In the genomic region with DNA sequence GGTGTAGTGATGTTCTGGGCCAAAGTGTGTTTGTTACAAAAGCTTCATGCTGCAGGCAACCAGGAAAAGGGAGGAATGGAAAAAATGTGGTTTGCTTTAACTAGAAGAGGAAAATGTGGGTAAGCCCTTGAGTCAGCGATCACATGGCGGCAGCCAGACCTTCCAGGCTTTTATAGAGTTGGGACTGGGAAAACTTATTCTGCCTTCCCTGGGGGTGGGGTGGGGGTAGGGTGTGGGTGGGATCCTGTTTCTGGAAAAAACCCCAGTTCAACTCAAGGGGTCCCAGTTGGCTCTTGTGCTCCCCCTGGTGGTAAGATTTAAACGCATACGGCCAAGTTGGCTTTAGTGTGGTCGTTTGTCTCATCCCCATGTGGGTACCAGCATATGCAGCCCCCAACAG, we compare ENCODE assay signal across 9 mouse cellular contexts. TPM values are rescaled to one million over a fixed set of nuclear protein-coding genes. Genes with fewer than 3 reads are reported as not detected.
DNase-seq lines count a peak whose midpoint lies in the region; ATAC-seq and TF ChIP-seq lines count a peak whose summit lies in the region.
"Had no signal": no experiment of that assay in that cellular context is flagged by ENCODE, and none has a peak within 500 bp of the region (broad histone marks: within the 10 kb centered on the region; RNA-seq: fewer than 3 reads in every experiment).

No protein-coding gene starts in this region.

- H3K4me2 ChIP-seq in hindbrain, embryonic 11.5 days (replicated peaks; ENCODE audit: low read depth, low read length), result no peak overlapping the region
- no peak overlapping the region for H3K4me2 ChIP-seq in hindbrain, embryonic 13.5 days
- no peak overlapping the region for H3K4me2 ChIP-seq in limb, embryonic 12.5 days

- ATAC-seq in hindbrain, embryonic 11.5 days (ENCODE audit: low FRiP score), result no peak
- ATAC-seq in hindbrain, embryonic 13.5 days (ENCODE audit: low FRiP score), result no peak
- no peak for ATAC-seq in limb, embryonic 12.5 days (ENCODE audit: insufficient number of reproducible peaks, insufficient read depth, low FRiP score, low TSS enrichment, low read depth)

- no peak overlapping the region for H3K27ac ChIP-seq in hindbrain, embryonic 11.5 days (ENCODE audit: low read depth, low read length)
- no peak overlapping the region for H3K27ac ChIP-seq in hindbrain, embryonic 13.5 days
- no peak overlapping the region for H3K27ac ChIP-seq in bone marrow macrophage, adult 2 months (ENCODE audit: insufficient read depth, low read depth, low read length)
- peak overlapping the region; percentile 83 for H3K27ac ChIP-seq in limb, embryonic 12.5 days

- no peak overlapping the region for H3K9ac ChIP-seq in hindbrain, embryonic 11.5 days (ENCODE audit: low read depth, low read length)
- H3K9ac ChIP-seq in hindbrain, embryonic 13.5 days, result no peak overlapping the region
- H3K9ac ChIP-seq in limb, embryonic 12.5 days (replicated peaks), result no peak overlapping the region

- H3K4me1 ChIP-seq in hindbrain, embryonic 11.5 days (replicated peaks; ENCODE audit: control insufficient read depth, insufficient read depth, low read length), result peaks cover 5% of the 10 kb centered on the region
- peaks cover 12% of the 10 kb centered on the region for H3K4me1 ChIP-seq in hindbrain, embryonic 13.5 days (replicated peaks)
- peaks cover 32% of the 10 kb centered on the region for H3K4me1 ChIP-seq in bone marrow macrophage, adult 2 months (ENCODE audit: control insufficient read depth, insufficient read depth, low read length)
- H3K4me1 ChIP-seq in limb, embryonic 12.5 days (replicated peaks), result peaks cover 14% of the 10 kb centered on the region

- WGBS in hindbrain, embryonic 11.5 days, result 36% methylated on average over 5 of the region's 5 CpGs
- WGBS in hindbrain, embryonic 13.5 days, result 33% methylated on average over 5 of the region's 5 CpGs
- WGBS in limb, embryonic 12.5 days, result 12% methylated on average over 5 of the region's 5 CpGs

- no peaks in the 10 kb centered on the region for H3K36me3 ChIP-seq in hindbrain, embryonic 11.5 days (ENCODE audit: control insufficient read depth, insufficient read depth, low read length)
- H3K36me3 ChIP-seq in hindbrain, embryonic 13.5 days, result no peaks in the 10 kb centered on the region
- no peaks in the 10 kb centered on the region for H3K36me3 ChIP-seq in limb, embryonic 12.5 days

- H3K9me3 ChIP-seq in hindbrain, embryonic 11.5 days (ENCODE audit: control insufficient read depth, low read length), result no peaks in the 10 kb centered on the region
- H3K9me3 ChIP-seq in hindbrain, embryonic 13.5 days, result no peaks in the 10 kb centered on the region
- no peaks in the 10 kb centered on the region for H3K9me3 ChIP-seq in limb, embryonic 12.5 days

- TF ChIP-seq POLR2A in bone marrow macrophage, adult 2 months (IDR thresholded peaks at IDR 0.05; ENCODE audit: borderline replicate concordance, low read depth, low read length), result no peak

- no peak overlapping the region for H3K4me3 ChIP-seq in hindbrain, embryonic 11.5 days (ENCODE audit: low read depth, low read length)
- no peak overlapping the region for H3K4me3 ChIP-seq in hindbrain, embryonic 13.5 days
- no peak overlapping the region for H3K4me3 ChIP-seq in bone marrow macrophage, adult 2 months (ENCODE audit: insufficient read depth, low read length)
- no peak overlapping the region for H3K4me3 ChIP-seq in limb, embryonic 12.5 days (replicated peaks)
- H3K4me3 ChIP-seq: erythroblast, embryonic 14.5 days had no signal

- H3K27me3 ChIP-seq in hindbrain, embryonic 11.5 days (ENCODE audit: control insufficient read depth, insufficient read depth, low read length), result peaks cover 13% of the 10 kb centered on the region
- H3K27me3 ChIP-seq in hindbrain, embryonic 13.5 days, result peaks cover 33% of the 10 kb centered on the region
- peaks cover 22% of the 10 kb centered on the region for H3K27me3 ChIP-seq in limb, embryonic 12.5 days

- DNase-seq in hindbrain, embryonic 11.5 days (ENCODE audit: low spot score), result peak; percentile 78
- DNase-seq in CD4-positive helper T cell, adult 2 months (ENCODE audit: low read depth, low spot score), result peak; percentile 53
- DNase-seq in left cerebral cortex, adult 9 months (ENCODE audit: low spot score in 2 of 2), result no peak
- DNase-seq in spleen, postnatal 10 days (ENCODE audit: low spot score in 2 of 2), result no peak
- no peak for DNase-seq in layer of hippocampus, postnatal 25 days (ENCODE audit: extremely low spot score in 1 of 2, low spot score in 1 of 2)

- peak; percentile 97 for TF ChIP-seq CTCF in bone marrow macrophage, adult 2 months (IDR thresholded peaks at IDR 0.05; ENCODE audit: low read depth, low read length)

RNA-seq across cellular contexts. Expression of a gene that starts 3.5 kb away (rescaled TPM):
- 42.6 and 45.9 TPM in 2 replicates for polyA plus RNA-seq in hindbrain, embryonic 11.5 days (2014; fragmentation: Nextera tagmentation; extraction: Ambion mirVana)
- polyA plus RNA-seq in hindbrain, embryonic 13.5 days (2015; fragmentation: Nextera tagmentation; extraction: Ambion mirVana), result 57.8 and 63.4 TPM in 2 replicates
- polyA plus RNA-seq in bone marrow macrophage, adult 2 months (2012; ENCODE audit: insufficient read depth, insufficient read length, missing spikeins), result 321 and 343 TPM in 2 replicates
- polyA plus RNA-seq in limb, embryonic 12.5 days (2016; fragmentation: Nextera tagmentation; extraction: Ambion mirVana), result 65.5 and 71.0 TPM in 2 replicates
- total RNA-seq in layer of hippocampus, postnatal 25 days (2021), result 10 to 100 TPM; 78.0 to 89.7 TPM
- polyA plus RNA-seq: erythroblast, embryonic 14.5 days had no signal

RNA-seq across cellular contexts. Expression of a gene that starts 48.5 kb away (rescaled TPM):
- polyA plus RNA-seq in hindbrain, embryonic 11.5 days (2014; fragmentation: Nextera tagmentation; extraction: Ambion mirVana), result 10.3 and 10.7 TPM in 2 replicates
- 8.0 and 11.3 TPM in 2 replicates for polyA plus RNA-seq in hindbrain, embryonic 13.5 days (2015; fragmentation: Nextera tagmentation; extraction: Ambion mirVana)
- polyA plus RNA-seq in bone marrow macrophage, adult 2 months (2012; ENCODE audit: insufficient read depth, insufficient read length, missing spikeins), result 9.0 and 11.0 TPM in 2 replicates
- polyA plus RNA-seq in limb, embryonic 12.5 days (2016; fragmentation: Nextera tagmentation; extraction: Ambion mirVana), result 2.9 and 5.1 TPM in 2 replicates
- total RNA-seq in layer of hippocampus, postnatal 25 days (2021), result 10 to 100 TPM; 14.6 to 14.7 TPM

Comparison
In these comparisons a context has a peak if more than half of its experiments do, and no peak if none do; other contexts are left out.
1. DNase-seq: peak in hindbrain, embryonic 11.5 days (single experiment) and CD4-positive helper T cell, adult 2 months (single experiment); none in left cerebral cortex, adult 9 months (0 of 2), spleen, postnatal 10 days (0 of 2) and layer of hippocampus, postnatal 25 days (0 of 2).